Mouse (Mus musculus) forebrain, embryonic 13.5 days (tissue): ENCODE measurements around the gene 4932438A13Rik. TPM values are rescaled to one million over a fixed set of nuclear protein-coding genes. Genes with fewer than 3 reads are reported as not detected.

ENCODE experiments used
- ATAC-seq: fragments of 200-750 bp; cut with Nextera tagmentation; 2 replicates; pipeline ENCODE4 v1.8.0; 2017
- H3K27ac ChIP-seq: fragments of 300-500 bp; sonication (generic); 2 replicates; pipeline ENCODE4 v1.5.1; 2015; ENCODE audit warnings: inconsistent platforms, mild to moderate bottlenecking, moderate library complexity
- H3K27me3 ChIP-seq: fragments of 300-500 bp; sonication (generic); 2 replicates; pipeline ENCODE4 v1.6.1; 2015; ENCODE audit warnings: mild to moderate bottlenecking, inconsistent platforms
- H3K36me3 ChIP-seq: fragments of 300-500 bp; sonication (generic); 2 replicates; pipeline ENCODE4 v1.6.1; 2015; ENCODE audit warnings: mild to moderate bottlenecking, inconsistent platforms; ENCODE audit not compliant: poor library complexity, severe bottlenecking
- H3K4me1 ChIP-seq: fragments of 300-500 bp; sonication (generic); 2 replicates; pipeline ENCODE4 v1.6.1; 2015; ENCODE audit warnings: inconsistent platforms
- H3K4me2 ChIP-seq: fragments of 300-500 bp; sonication (generic); 2 replicates; pipeline ENCODE4 v1.6.1; 2015; ENCODE audit warnings: inconsistent platforms, mild to moderate bottlenecking, moderate library complexity
- H3K4me3 ChIP-seq: fragments of 300-500 bp; sonication (generic); 2 replicates; pipeline ENCODE4 v1.5.1; 2015; ENCODE audit warnings: mild to moderate bottlenecking, inconsistent platforms
- H3K9ac ChIP-seq: fragments of 300-500 bp; sonication (generic); 2 replicates; pipeline ENCODE4 v1.6.1; 2015; ENCODE audit warnings: mild to moderate bottlenecking, inconsistent platforms
- H3K9me3 ChIP-seq: fragments of 300-500 bp; sonication (generic); replicated peaks from 2 replicates; pipeline ENCODE4 v1.6.1; 2016; ENCODE audit warnings: inconsistent platforms
- WGBS: fragments of 180-500 bp; shearing (Covaris S2); methylation state at CpG from one replicate; pipeline ENCODE4 v1.1.7; 2015; 5-methylcytosine and 5-hydroxymethylcytosine counted together
- polyA plus RNA-seq: library from polyadenylated mRNA; unstranded; fragments of >200 nt; fragmentation: Nextera tagmentation; extraction: Ambion mirVana; gene quantifications from 2 replicates; pipeline ENCODE4 v1.2.1, GENCODE M21; 2015

Gene 4932438A13Rik
- polyA plus RNA-seq, 1 experiment from 2014 or later: 48.0 TPM

GRCm38 (mm10) chr3:36840650-36841555, 22.0 kb upstream of the 4932438A13Rik start:
- Histone ChIP-seq H3K4me1 (peaks cover 2% of the 10 kb centered on the region; the same call in 1 of the 2 replicates), H3K36me3 (no peaks in the 10 kb centered on the region), H3K9me3 (no peaks in the 10 kb centered on the region), H3K27ac (no peak overlapping the region), H3K27me3 (no peaks in the 10 kb centered on the region), H3K4me3 (no peak overlapping the region), H3K9ac (no peak overlapping the region), H3K4me2 (0 out of 2 replicates have a peak overlapping the region, but pooled peaks have one; percentile 22)
- peak; percentile 87 for ATAC-seq
- WGBS: 22% methylated on average over 11 of the region's 12 CpGs

DNA sequence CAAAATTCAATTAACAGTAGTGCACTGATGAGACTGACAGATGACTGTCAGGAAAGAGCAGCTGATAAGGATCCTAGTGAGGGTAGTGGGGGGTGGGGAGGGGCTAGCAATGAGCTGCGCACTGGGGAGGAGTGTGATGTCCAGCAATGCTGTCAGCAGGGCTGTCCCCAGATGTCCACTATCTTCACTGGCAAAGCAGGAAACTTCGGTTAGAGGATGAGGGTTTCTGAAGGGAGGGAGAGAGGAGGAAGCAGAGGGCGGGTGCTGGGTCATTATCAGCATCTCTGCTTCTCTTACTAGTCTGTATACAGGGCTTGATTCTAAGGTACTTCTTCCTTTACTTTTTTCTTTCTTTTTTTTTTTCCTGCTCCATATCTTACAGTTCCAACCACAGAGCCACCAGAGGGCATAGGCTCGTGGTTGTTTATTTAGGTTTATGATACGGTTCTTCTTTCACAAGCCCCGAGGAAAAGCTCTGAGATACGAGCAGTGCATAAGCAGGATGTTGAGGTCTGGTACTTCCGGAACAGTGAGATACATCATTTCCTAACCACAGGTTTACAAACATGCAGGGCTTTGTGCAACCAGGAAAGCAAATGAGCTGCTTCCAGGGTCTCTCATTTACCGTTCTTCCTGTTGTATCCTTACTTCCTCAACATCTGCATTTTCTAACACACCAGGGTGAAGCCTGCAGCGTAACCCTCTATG, 9.0 kb upstream of the 4932438A13Rik start:
- Histone ChIP-seq H3K36me3 (no peaks in the 10 kb centered on the region), H3K4me1 (no peaks in the 10 kb centered on the region), H3K4me2 (no peak overlapping the region), H3K27me3 (no peaks in the 10 kb centered on the region), H3K4me3 (no peak overlapping the region), H3K9ac (no peak overlapping the region), H3K27ac (no peak overlapping the region), H3K9me3 (no peaks in the 10 kb centered on the region)
- 78% methylated on average over 10 of the region's 10 CpGs for WGBS
- no peak for ATAC-seq

DNA sequence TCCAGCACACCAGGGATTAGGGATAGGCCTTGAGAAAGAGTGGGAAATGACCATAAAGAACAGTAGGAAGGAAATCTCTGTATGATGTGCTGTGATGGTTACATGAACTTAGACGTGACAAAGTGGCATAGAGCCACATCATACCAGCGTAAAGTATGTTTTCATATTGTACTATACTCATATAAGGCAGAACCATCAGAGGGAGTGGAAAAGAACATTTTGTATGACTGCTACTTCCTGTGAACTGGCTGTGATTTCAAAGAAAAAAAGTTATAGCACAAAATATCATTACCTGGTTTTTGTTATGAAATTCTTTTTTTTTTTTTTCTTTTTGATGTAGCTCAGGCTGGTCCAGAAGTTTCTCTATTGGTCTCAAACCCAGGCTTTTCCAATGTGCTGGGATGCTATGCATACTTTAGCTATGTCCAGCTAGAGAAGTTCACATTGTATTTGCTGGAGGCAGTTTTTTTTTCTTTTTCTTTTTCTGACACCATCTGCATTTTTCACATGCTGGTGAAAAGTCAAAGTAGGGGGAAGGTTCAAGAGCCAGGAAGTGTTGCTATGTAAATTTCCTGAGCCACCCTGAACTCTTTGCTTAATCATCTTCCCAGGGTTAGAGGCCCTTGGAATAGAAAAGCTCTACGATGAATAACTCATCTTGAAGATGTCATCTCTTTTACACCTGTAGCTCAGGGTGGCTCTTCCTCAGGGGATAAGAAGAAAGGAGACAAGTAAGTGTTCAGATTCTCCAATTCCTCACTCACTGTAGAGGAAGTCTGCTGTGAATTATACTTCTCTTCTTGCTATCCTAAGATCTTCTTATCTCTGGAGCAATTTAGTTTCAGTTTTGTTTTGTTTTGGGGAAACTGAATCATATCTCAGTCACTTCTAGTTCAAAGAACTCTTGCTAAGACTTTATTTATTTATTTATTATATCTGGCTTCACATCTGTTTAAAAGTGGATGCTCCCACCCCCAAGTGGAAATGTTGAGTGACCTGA, 1.2 kb upstream of the 4932438A13Rik start:
- H3K4me2 ChIP-seq: no peak overlapping the region
- H3K27me3 ChIP-seq: no peaks in the 10 kb centered on the region
- ATAC-seq: no peak

GRCm38 (mm10) chr3:36863427-36863826, 523 bp downstream of the 4932438A13Rik start:
- no peak; the same call in 1 of the 2 replicates for ATAC-seq
- Histone ChIP-seq H3K4me2 (peak overlapping the region; percentile 73), H3K9ac (peak overlapping the region; percentile 81), H3K4me3 (peak overlapping the region; percentile 80), H3K9me3 (no peaks in the 10 kb centered on the region), H3K27me3 (no peaks in the 10 kb centered on the region), H3K4me1 (peaks cover 7% of the 10 kb centered on the region), H3K36me3 (peaks cover 19% of the 10 kb centered on the region), H3K27ac (no peak overlapping the region; the same call in 1 of the 2 replicates)
- 4% methylated on average over 15 of the region's 23 CpGs for WGBS

More for the DNA sequence above, 1.2 kb upstream of the 4932438A13Rik start:
- Histone ChIP-seq H3K27ac (no peak overlapping the region), H3K9ac (no peak overlapping the region), H3K4me3 (no peak overlapping the region), H3K36me3 (peaks cover 13% of the 10 kb centered on the region), H3K9me3 (no peaks in the 10 kb centered on the region), H3K4me1 (peaks cover 7% of the 10 kb centered on the region)
- 93% methylated on average over 3 of the region's 3 CpGs for WGBS

DNA sequence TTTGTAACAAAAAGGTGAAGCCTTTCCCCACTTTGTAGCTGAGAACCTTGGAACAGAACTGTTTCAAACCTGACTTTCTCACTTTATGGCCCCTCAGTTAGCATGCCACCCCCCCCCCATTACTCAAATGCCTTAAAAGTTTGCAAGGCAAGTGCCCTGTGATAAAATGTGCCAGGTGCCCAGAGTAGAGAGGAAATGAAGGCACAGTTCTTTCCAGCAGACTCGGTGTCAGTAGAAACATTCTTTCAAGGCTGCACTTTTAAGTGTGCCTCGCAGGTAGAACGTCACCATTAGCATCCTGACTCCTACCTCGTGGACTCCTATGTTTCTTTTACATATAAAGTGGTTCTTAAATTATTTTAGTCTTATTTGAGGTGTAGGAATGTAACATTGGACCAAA, 977 bp downstream of the 4932438A13Rik start:
- Histone ChIP-seq H3K36me3 (peaks cover 19% of the 10 kb centered on the region), H3K9ac (peak overlapping the region; percentile 81), H3K4me1 (peaks cover 7% of the 10 kb centered on the region), H3K27me3 (no peaks in the 10 kb centered on the region), H3K4me2 (peak overlapping the region; percentile 73), H3K4me3 (peak overlapping the region; percentile 80), H3K27ac (no peak overlapping the region), H3K9me3 (no peaks in the 10 kb centered on the region)
- no peak for ATAC-seq
- 81% methylated on average over 4 of the region's 4 CpGs for WGBS

DNA sequence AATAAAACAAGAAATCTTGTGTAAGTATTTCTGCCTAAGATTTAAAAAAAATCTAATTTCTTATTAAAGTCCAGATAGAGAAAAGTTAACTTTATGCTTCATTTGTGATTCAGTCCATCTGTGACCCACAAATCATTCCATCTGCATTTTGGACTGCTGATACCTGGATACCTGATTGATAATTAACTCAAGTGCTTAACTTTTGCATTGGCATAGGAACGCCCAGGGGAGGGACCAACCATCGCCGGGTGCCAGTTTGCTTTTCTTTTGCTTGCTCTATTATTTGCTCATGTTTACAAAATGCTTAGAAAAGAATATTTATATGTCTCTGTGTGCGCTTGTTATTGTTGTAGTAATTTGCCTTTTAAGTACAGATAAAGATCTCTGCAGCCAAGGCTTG, 1.6 kb downstream of the 4932438A13Rik start:
- 97% methylated on average over 4 of the region's 4 CpGs for WGBS
- H3K4me3 ChIP-seq: no peak overlapping the region
- H3K9ac ChIP-seq: no peak overlapping the region
- peaks cover 19% of the 10 kb centered on the region for H3K36me3 ChIP-seq
- ATAC-seq: no peak
- no peak overlapping the region for H3K27ac ChIP-seq
- H3K27me3 ChIP-seq: no peaks in the 10 kb centered on the region
- H3K4me2 ChIP-seq: no peak overlapping the region
- peaks cover 7% of the 10 kb centered on the region for H3K4me1 ChIP-seq
- no peaks in the 10 kb centered on the region for H3K9me3 ChIP-seq

DNA sequence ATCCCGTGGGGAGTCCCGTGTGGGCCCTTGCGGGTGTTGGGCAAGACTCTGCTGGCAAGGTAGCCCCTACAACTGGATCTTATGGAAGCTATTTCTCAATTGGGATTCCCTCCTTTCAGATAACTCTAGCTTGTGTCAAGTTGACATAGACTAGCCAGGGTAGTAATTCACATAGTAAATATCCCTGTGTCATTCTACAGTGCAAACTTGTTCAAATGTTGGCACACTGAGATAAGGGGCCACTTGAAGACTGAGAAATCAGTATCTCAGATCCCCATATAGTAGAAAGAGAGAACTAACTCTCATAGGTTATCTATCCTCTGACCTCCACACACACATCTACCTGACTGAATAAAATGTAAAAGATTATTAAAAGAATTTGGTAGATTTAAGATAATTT, 42.5 kb downstream of the 4932438A13Rik start:
- WGBS: 97% methylated on average over 3 of the region's 3 CpGs
- H3K4me1 ChIP-seq: no peaks in the 10 kb centered on the region
- no peak for ATAC-seq
- peaks cover 15% of the 10 kb centered on the region for H3K36me3 ChIP-seq
- H3K4me3 ChIP-seq: no peak overlapping the region
- H3K27me3 ChIP-seq: no peaks in the 10 kb centered on the region
- H3K4me2 ChIP-seq: no peak overlapping the region
- H3K27ac ChIP-seq: no peak overlapping the region
- no peak overlapping the region for H3K9ac ChIP-seq
- no peaks in the 10 kb centered on the region for H3K9me3 ChIP-seq

DNA sequence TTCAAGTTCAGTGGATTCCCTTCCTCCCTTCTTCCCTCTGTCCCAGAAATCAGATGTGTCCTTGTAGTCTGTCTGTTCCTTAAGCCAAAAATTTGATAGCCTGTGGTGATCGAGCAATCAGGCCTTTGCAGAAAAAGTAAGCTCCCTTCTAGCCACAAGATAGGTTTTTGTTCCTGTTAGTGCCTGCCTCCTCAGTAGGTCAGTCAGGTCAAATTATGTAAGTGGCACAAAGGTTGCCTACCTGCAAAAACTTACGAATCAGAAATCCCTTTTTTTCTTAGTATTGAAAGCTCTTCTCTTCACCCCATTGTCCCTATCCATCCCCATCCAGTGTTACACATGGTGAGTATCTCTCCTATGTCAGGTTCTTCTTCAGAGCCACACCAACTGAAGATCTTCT, 54.9 kb downstream of the 4932438A13Rik start:
- no peaks in the 10 kb centered on the region for H3K27me3 ChIP-seq
- H3K4me2 ChIP-seq: no peak overlapping the region
- H3K27ac ChIP-seq: no peak overlapping the region
- no peak for ATAC-seq
- H3K9ac ChIP-seq: no peak overlapping the region
- 88% methylated on average over 2 of the region's 2 CpGs for WGBS
- H3K4me1 ChIP-seq: no peaks in the 10 kb centered on the region
- peaks cover 18% of the 10 kb centered on the region for H3K36me3 ChIP-seq
- H3K9me3 ChIP-seq: no peaks in the 10 kb centered on the region
- no peak overlapping the region for H3K4me3 ChIP-seq

DNA sequence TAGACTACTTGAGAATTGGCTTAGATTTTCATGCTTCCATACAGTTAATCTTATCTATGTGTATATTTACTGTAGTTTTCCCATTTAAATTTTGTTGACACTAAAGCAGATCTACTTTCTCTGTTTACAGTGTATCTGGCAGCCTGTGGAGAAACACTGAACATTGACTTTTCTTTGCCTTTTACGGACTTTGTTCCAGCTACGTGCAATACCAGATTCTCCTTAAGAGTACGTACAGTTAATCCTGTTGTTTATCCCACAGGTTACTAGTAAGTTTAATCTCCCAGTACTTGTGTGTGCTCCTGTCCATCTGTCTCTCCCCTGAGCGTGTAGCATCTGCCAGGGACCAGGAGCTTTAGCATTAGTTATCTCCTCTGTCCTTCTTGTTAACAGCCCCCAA, 55.4 kb downstream of the 4932438A13Rik start:
- no peak overlapping the region for H3K4me2 ChIP-seq
- H3K9me3 ChIP-seq: no peaks in the 10 kb centered on the region
- H3K36me3 ChIP-seq: peaks cover 17% of the 10 kb centered on the region
- no peaks in the 10 kb centered on the region for H3K27me3 ChIP-seq
- H3K4me1 ChIP-seq: no peaks in the 10 kb centered on the region
- no peak for ATAC-seq
- no peak overlapping the region for H3K9ac ChIP-seq
- H3K4me3 ChIP-seq: no peak overlapping the region
- H3K27ac ChIP-seq: no peak overlapping the region
- WGBS: 97% methylated on average over 4 of the region's 4 CpGs

GRCm38 (mm10) chr3:36941572-36941971, 78.7 kb downstream of the 4932438A13Rik start:
- no peaks in the 10 kb centered on the region for H3K9me3 ChIP-seq
- H3K27ac ChIP-seq: no peak overlapping the region
- H3K36me3 ChIP-seq: peaks cover 14% of the 10 kb centered on the region; the same call in 1 of the 2 replicates
- peaks cover 9% of the 10 kb centered on the region; the same call in 1 of the 2 replicates for H3K4me1 ChIP-seq
- no peak overlapping the region for H3K4me3 ChIP-seq
- 11% methylated on average over 5 of the region's 5 CpGs for WGBS
- no peak overlapping the region for H3K4me2 ChIP-seq
- H3K9ac ChIP-seq: no peak overlapping the region
- ATAC-seq: 0 out of 2 replicates have a peak, but pooled peaks have one; percentile 38
- no peaks in the 10 kb centered on the region for H3K27me3 ChIP-seq

- Histone ChIP-seq H3K27me3 (no peaks in the 10 kb centered on the region), H3K27ac (no peak overlapping the region), H3K4me1 (peaks cover 9% of the 10 kb centered on the region; the same call in 1 of the 2 replicates), H3K9me3 (no peaks in the 10 kb centered on the region), H3K4me3 (no peak overlapping the region), H3K9ac (no peak overlapping the region), H3K36me3 (peaks cover 11% of the 10 kb centered on the region; the same call in 1 of the 2 replicates), H3K4me2 (no peak overlapping the region)
- no peak for ATAC-seq
- WGBS: 62% methylated on average over 6 of the region's 6 CpGs
These were observed 79.2 kb downstream of the 4932438A13Rik start for GRCm38 (mm10) chr3:36942108-36942507.
